Mouse (Mus musculus): Measurements from ENCODE around the gene Igf1r. TPM values are rescaled to one million over a fixed set of nuclear protein-coding genes. Genes with fewer than 3 reads are reported as not detected.

Gene Igf1r
- polyA plus RNA-seq, 1 experiment from 2014 or later, result 18.1 TPM

- H3K4me1 ChIP-seq (replicated peaks; ENCODE audit: insufficient read depth, low read length), result peaks cover 16% of the 10 kb centered on the region
- WGBS, result 66% methylated on average over 7 of the region's 7 CpGs
- TF ChIP-seq CTCF (IDR thresholded peaks at IDR 0.05; ENCODE audit: low read depth), result no peak
Measured at GRCm38 (mm10) chr7:67994346-67994858, 41.8 kb downstream of the Igf1r start.

GRCm38 (mm10) chr7:67995276-67995675 is 42.6 kb downstream of the Igf1r start:
- Histone ChIP-seq H3K36me3 (ENCODE audit: insufficient read depth, low read length) (no peaks in the 10 kb centered on the region), H3K27me3 (ENCODE audit: insufficient read depth, low read length) (no peaks in the 10 kb centered on the region), H3K4me3 (replicated peaks; ENCODE audit: low read depth, low read length) (no peak overlapping the region), H3K9me3 (replicated peaks; ENCODE audit: low read length) (no peaks in the 10 kb centered on the region), H3K9ac (ENCODE audit: low read depth, low read length) (no peak overlapping the region), H3K27ac (no peak overlapping the region), H3K4me2 (ENCODE audit: low read length) (no peak overlapping the region), H3K4me1 (replicated peaks; ENCODE audit: insufficient read depth, low read length) (peaks cover 16% of the 10 kb centered on the region)
- no peak for DNase-seq (ENCODE audit: low spot score)
- ATAC-seq (replicated peaks; ENCODE audit: low FRiP score, low read depth), result no peak
- WGBS, result 70% methylated on average over 8 of the region's 8 CpGs
- TF ChIP-seq CTCF (IDR thresholded peaks at IDR 0.05; ENCODE audit: low read depth), result no peak

More at GRCm38 (mm10) chr7:67994346-67994858, 41.8 kb downstream of the Igf1r start:
- H3K27ac ChIP-seq, result no peak overlapping the region
- H3K36me3 ChIP-seq (ENCODE audit: insufficient read depth, low read length), result no peaks in the 10 kb centered on the region
- no peaks in the 10 kb centered on the region for H3K9me3 ChIP-seq (replicated peaks; ENCODE audit: low read length)
- ATAC-seq (replicated peaks; ENCODE audit: low FRiP score, low read depth) (no peak), DNase-seq (ENCODE audit: low spot score) (no peak)
- no peaks in the 10 kb centered on the region for H3K27me3 ChIP-seq (ENCODE audit: insufficient read depth, low read length)
- no peak overlapping the region for H3K4me2 ChIP-seq (ENCODE audit: low read length)
- no peak overlapping the region for H3K9ac ChIP-seq (ENCODE audit: low read depth, low read length)
- no peak overlapping the region for H3K4me3 ChIP-seq (replicated peaks; ENCODE audit: low read depth, low read length)

GRCm38 (mm10) chr7:67996202-67996960 is 43.8 kb downstream of the Igf1r start:
- no peak for DNase-seq (ENCODE audit: low spot score)
- no peak for ATAC-seq (replicated peaks; ENCODE audit: low FRiP score, low read depth)

GRCm38 (mm10) chr7:68001269-68001668 is 48.6 kb downstream of the Igf1r start:
- H3K4me2 ChIP-seq (ENCODE audit: low read length), result no peak overlapping the region
- WGBS, result 81% methylated on average over 5 of the region's 5 CpGs
- H3K4me1 ChIP-seq (replicated peaks; ENCODE audit: insufficient read depth, low read length), result peaks cover 10% of the 10 kb centered on the region
- no peak for DNase-seq (ENCODE audit: low spot score)
- no peak for ATAC-seq (replicated peaks; ENCODE audit: low FRiP score, low read depth)
- no peak for TF ChIP-seq CTCF (IDR thresholded peaks at IDR 0.05; ENCODE audit: low read depth)
- peaks cover 10% of the 10 kb centered on the region for H3K36me3 ChIP-seq (ENCODE audit: insufficient read depth, low read length)
- no peaks in the 10 kb centered on the region for H3K9me3 ChIP-seq (replicated peaks; ENCODE audit: low read length)
- no peak overlapping the region for H3K27ac ChIP-seq
- H3K4me3 ChIP-seq (replicated peaks; ENCODE audit: low read depth, low read length), result no peak overlapping the region
- no peak overlapping the region for H3K9ac ChIP-seq (ENCODE audit: low read depth, low read length)
- H3K27me3 ChIP-seq (ENCODE audit: insufficient read depth, low read length), result no peaks in the 10 kb centered on the region

More at GRCm38 (mm10) chr7:67996202-67996960, 43.8 kb downstream of the Igf1r start:
- Histone ChIP-seq H3K9me3 (replicated peaks; ENCODE audit: low read length) (no peaks in the 10 kb centered on the region), H3K4me3 (replicated peaks; ENCODE audit: low read depth, low read length) (no peak overlapping the region), H3K9ac (ENCODE audit: low read depth, low read length) (no peak overlapping the region), H3K4me2 (ENCODE audit: low read length) (no peak overlapping the region), H3K27me3 (ENCODE audit: insufficient read depth, low read length) (no peaks in the 10 kb centered on the region), H3K36me3 (ENCODE audit: insufficient read depth, low read length) (no peaks in the 10 kb centered on the region), H3K27ac (no peak overlapping the region), H3K4me1 (replicated peaks; ENCODE audit: insufficient read depth, low read length) (peaks cover 16% of the 10 kb centered on the region)
- TF ChIP-seq CTCF (IDR thresholded peaks at IDR 0.05; ENCODE audit: low read depth), result no peak
- 45% methylated on average over 12 of the region's 12 CpGs for WGBS

GRCm38 (mm10) chr7:68006074-68006473 is 53.4 kb downstream of the Igf1r start:
- ATAC-seq (replicated peaks; ENCODE audit: low FRiP score, low read depth) (no peak), DNase-seq (ENCODE audit: low spot score) (no peak)
- H3K9me3 ChIP-seq (replicated peaks; ENCODE audit: low read length), result no peaks in the 10 kb centered on the region
- 92% methylated on average over 7 of the region's 7 CpGs for WGBS
- no peaks in the 10 kb centered on the region for H3K27me3 ChIP-seq (ENCODE audit: insufficient read depth, low read length)
- no peak overlapping the region for H3K4me2 ChIP-seq (ENCODE audit: low read length)
- H3K27ac ChIP-seq, result no peak overlapping the region
- H3K4me1 ChIP-seq (replicated peaks; ENCODE audit: insufficient read depth, low read length), result 0 out of 2 replicates have a peak, but pooled peaks cover 3% of the 10 kb centered on the region
- H3K9ac ChIP-seq (ENCODE audit: low read depth, low read length), result no peak overlapping the region
- no peak overlapping the region for H3K4me3 ChIP-seq (replicated peaks; ENCODE audit: low read depth, low read length)
- no peak for TF ChIP-seq CTCF (IDR thresholded peaks at IDR 0.05; ENCODE audit: low read depth)
- peaks cover 18% of the 10 kb centered on the region for H3K36me3 ChIP-seq (ENCODE audit: insufficient read depth, low read length)

- TF ChIP-seq CTCF (IDR thresholded peaks at IDR 0.05; ENCODE audit: low read depth), result no peak
- Histone ChIP-seq H3K9me3 (replicated peaks; ENCODE audit: low read length) (no peaks in the 10 kb centered on the region), H3K27me3 (ENCODE audit: insufficient read depth, low read length) (no peaks in the 10 kb centered on the region), H3K27ac (no peak overlapping the region), H3K36me3 (ENCODE audit: insufficient read depth, low read length) (peaks cover 18% of the 10 kb centered on the region), H3K4me1 (replicated peaks; ENCODE audit: insufficient read depth, low read length) (peaks cover 4% of the 10 kb centered on the region), H3K4me3 (replicated peaks; ENCODE audit: low read depth, low read length) (no peak overlapping the region), H3K4me2 (ENCODE audit: low read length) (no peak overlapping the region), H3K9ac (ENCODE audit: low read depth, low read length) (no peak overlapping the region)
- ATAC-seq (replicated peaks; ENCODE audit: low FRiP score, low read depth) (no peak), DNase-seq (ENCODE audit: low spot score) (no peak)
- WGBS, result 89% methylated on average over 6 of the region's 6 CpGs
Measured at GRCm38 (mm10) chr7:68006496-68006895, 53.9 kb downstream of the Igf1r start.
